Mouse (Mus musculus): ENCODE measurements around the gene Gm11992. TPM values are rescaled to one million over a fixed set of nuclear protein-coding genes. Genes with fewer than 3 reads are reported as not detected.

Gm11992 gene
- polyA plus RNA-seq, 1 experiment: 1.1 TPM

GRCm38 (mm10) chr11:9076444-9076843, 28.1 kb downstream of the Gm11992 start:
- no peak for TF ChIP-seq CTCF (IDR thresholded peaks at IDR 0.05; ENCODE audit: extremely low read depth, insufficient read depth, low read length)
- no peak for TF ChIP-seq POLR2A (IDR thresholded peaks at IDR 0.05; ENCODE audit: extremely low read depth, insufficient read depth, low read length)
- no peak overlapping the region for H3K4me3 ChIP-seq (ENCODE audit: insufficient read depth, low read length)
- no peak overlapping the region for H3K27ac ChIP-seq (ENCODE audit: insufficient read depth, low read length)
- no peaks in the 10 kb centered on the region for H3K4me1 ChIP-seq (ENCODE audit: control insufficient read depth, insufficient read depth, low read length)

GRCm38 (mm10) chr11:9113189-9113588, 64.8 kb downstream of the Gm11992 start:
- TF ChIP-seq CTCF (IDR thresholded peaks at IDR 0.05; ENCODE audit: extremely low read depth, insufficient read depth, low read length) (no peak), POLR2A (IDR thresholded peaks at IDR 0.05; ENCODE audit: extremely low read depth, insufficient read depth, low read length) (no peak)
- H3K4me3 ChIP-seq (ENCODE audit: insufficient read depth, low read length): no peak overlapping the region
- H3K27ac ChIP-seq (ENCODE audit: insufficient read depth, low read length): no peak overlapping the region
- H3K4me1 ChIP-seq (ENCODE audit: control insufficient read depth, insufficient read depth, low read length): peaks cover 4% of the 10 kb centered on the region; the same call in 1 of the 2 replicates

- no peak overlapping the region for H3K4me3 ChIP-seq (ENCODE audit: insufficient read depth, low read length)
These were observed 67.2 kb downstream of the Gm11992 start for GRCm38 (mm10) chr11:9115367-9116120.

GRCm38 (mm10) chr11:9116121-9116520, 67.7 kb downstream of the Gm11992 start:
- peaks cover 4% of the 10 kb centered on the region; the same call in 1 of the 2 replicates for H3K4me1 ChIP-seq (ENCODE audit: control insufficient read depth, insufficient read depth, low read length)
- TF ChIP-seq CTCF (IDR thresholded peaks at IDR 0.05; ENCODE audit: extremely low read depth, insufficient read depth, low read length) (no peak), POLR2A (IDR thresholded peaks at IDR 0.05; ENCODE audit: extremely low read depth, insufficient read depth, low read length) (no peak)
- no peak overlapping the region for H3K27ac ChIP-seq (ENCODE audit: insufficient read depth, low read length)
- H3K4me3 ChIP-seq (ENCODE audit: insufficient read depth, low read length): no peak overlapping the region

More at GRCm38 (mm10) chr11:9115367-9116120, 67.2 kb downstream of the Gm11992 start:
- no peak overlapping the region for H3K27ac ChIP-seq (ENCODE audit: insufficient read depth, low read length)
- peaks cover 4% of the 10 kb centered on the region; the same call in 1 of the 2 replicates for H3K4me1 ChIP-seq (ENCODE audit: control insufficient read depth, insufficient read depth, low read length)
- TF ChIP-seq CTCF (IDR thresholded peaks at IDR 0.05; ENCODE audit: extremely low read depth, insufficient read depth, low read length): no peak
- no peak for TF ChIP-seq POLR2A (IDR thresholded peaks at IDR 0.05; ENCODE audit: extremely low read depth, insufficient read depth, low read length)

GRCm38 (mm10) chr11:9116916-9117315, 68.5 kb downstream of the Gm11992 start:
- H3K27ac ChIP-seq (ENCODE audit: insufficient read depth, low read length): no peak overlapping the region
- TF ChIP-seq POLR2A (IDR thresholded peaks at IDR 0.05; ENCODE audit: extremely low read depth, insufficient read depth, low read length) (no peak), CTCF (IDR thresholded peaks at IDR 0.05; ENCODE audit: extremely low read depth, insufficient read depth, low read length) (no peak)
- H3K4me3 ChIP-seq (ENCODE audit: insufficient read depth, low read length): no peak overlapping the region
- peaks cover 4% of the 10 kb centered on the region; the same call in 1 of the 2 replicates for H3K4me1 ChIP-seq (ENCODE audit: control insufficient read depth, insufficient read depth, low read length)

- no peak overlapping the region for H3K27ac ChIP-seq (ENCODE audit: insufficient read depth, low read length)
- H3K4me3 ChIP-seq (ENCODE audit: insufficient read depth, low read length): peak overlapping the region; percentile 8
- H3K4me1 ChIP-seq (ENCODE audit: control insufficient read depth, insufficient read depth, low read length): peaks cover 4% of the 10 kb centered on the region; the same call in 1 of the 2 replicates
- no peak for TF ChIP-seq CTCF (IDR thresholded peaks at IDR 0.05; ENCODE audit: extremely low read depth, insufficient read depth, low read length)
- no peak for TF ChIP-seq POLR2A (IDR thresholded peaks at IDR 0.05; ENCODE audit: extremely low read depth, insufficient read depth, low read length)
These were observed 69.1 kb downstream of the Gm11992 start for GRCm38 (mm10) chr11:9117358-9118049.

- H3K4me1 ChIP-seq (ENCODE audit: control insufficient read depth, insufficient read depth, low read length): peaks cover 4% of the 10 kb centered on the region; the same call in 1 of the 2 replicates
- peak within 1 kb of the TSS; percentile 8 for H3K4me3 ChIP-seq (ENCODE audit: insufficient read depth, low read length)
- TF ChIP-seq POLR2A (IDR thresholded peaks at IDR 0.05; ENCODE audit: extremely low read depth, insufficient read depth, low read length) (no peak), CTCF (IDR thresholded peaks at IDR 0.05; ENCODE audit: extremely low read depth, insufficient read depth, low read length) (no peak)
- no peak within 1 kb of the TSS for H3K27ac ChIP-seq (ENCODE audit: insufficient read depth, low read length)
These were observed 69.6 kb downstream of the Gm11992 start, which contains the start of gene Upp1 for GRCm38 (mm10) chr11:9118050-9118420. Gene Upp1, plus strand, starts transcription at chr11:9118103.

GRCm38 (mm10) chr11:9118421-9119121, 70.2 kb downstream of the Gm11992 start:
- no peak for TF ChIP-seq CTCF (IDR thresholded peaks at IDR 0.05; ENCODE audit: extremely low read depth, insufficient read depth, low read length)
- TF ChIP-seq POLR2A (IDR thresholded peaks at IDR 0.05; ENCODE audit: extremely low read depth, insufficient read depth, low read length): no peak
- H3K27ac ChIP-seq (ENCODE audit: insufficient read depth, low read length): no peak overlapping the region
- H3K4me1 ChIP-seq (ENCODE audit: control insufficient read depth, insufficient read depth, low read length): peaks cover 4% of the 10 kb centered on the region; the same call in 1 of the 2 replicates
- peak overlapping the region; percentile 8; the same call in 1 of the 2 replicates for H3K4me3 ChIP-seq (ENCODE audit: insufficient read depth, low read length)

Other genes starting within 250 kb of the Gm11992 start
- 0.06 TPM in 2 replicates for gene Pkd1l1, start 75.3 kb upstream of the Gm11992 start, polyA plus RNA-seq (2012; rRNA removed)
- 12.1 and 12.8 TPM in 2 replicates for gene Hus1, start 37.4 kb upstream of the Gm11992 start, polyA plus RNA-seq (2012; rRNA removed)
- gene Sun3, start 397 bp downstream of the Gm11992 start, polyA plus RNA-seq (2012; rRNA removed): 0.08 TPM in 1 of 2 replicates, not detected in the other
- gene Upp1, start 69.5 kb downstream of the Gm11992 start, polyA plus RNA-seq (2012; rRNA removed): 4.7 and 5.6 TPM in 2 replicates
- gene Abca13, start 143.3 kb downstream of the Gm11992 start, polyA plus RNA-seq (2012; rRNA removed): under 0.01 and 0.04 TPM in 2 replicates

All from cortical plate, adult 2 months (tissue).